ENCODE assay signal across 18 mouse cellular contexts in the genomic region with DNA sequence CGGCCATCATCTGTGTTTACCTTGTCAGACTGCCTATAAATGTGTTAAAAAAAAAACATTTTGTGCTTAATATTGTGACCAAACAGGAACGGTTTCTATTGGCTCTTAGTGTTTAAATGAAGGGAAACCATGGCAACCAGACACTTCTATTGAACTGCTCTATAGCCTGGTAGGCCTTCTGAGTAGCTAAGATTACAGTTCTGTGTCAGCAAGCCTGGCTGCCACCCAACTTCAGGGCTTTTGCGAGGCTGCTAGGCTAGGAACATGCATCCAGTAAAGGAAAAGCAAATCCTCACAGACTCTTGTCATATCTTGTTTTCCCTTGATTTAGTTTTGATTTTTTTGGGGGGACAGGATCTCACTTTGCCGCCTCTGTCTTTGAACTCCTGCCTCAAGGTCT.
DNase-seq lines count a peak whose midpoint lies in the region; ATAC-seq and TF ChIP-seq lines count a peak whose summit lies in the region.
"Had no signal": no experiment of that assay in that cellular context is flagged by ENCODE, and none has a peak within 500 bp of the region (broad histone marks: within the 10 kb centered on the region; RNA-seq: fewer than 3 reads in every experiment).

No protein-coding gene starts in this region.

- ATAC-seq in embryonic facial prominence, embryonic 14.5 days (ENCODE audit: low read depth) = no peak; the same call in 1 of the 2 replicates
- 0 out of 2 replicates have a peak, but pooled peaks have one; percentile 53 for ATAC-seq in hindbrain, postnatal 0 days
- ATAC-seq in hindbrain, embryonic 12.5 days (ENCODE audit: low FRiP score) = no peak
- ATAC-seq: activated CD4-positive, CD25-positive, alpha-beta regulatory T cell, adult 4 months; intestine, embryonic 16.5 days; Patski had no signal

- no peak for TF ChIP-seq CTCF in hindbrain, postnatal 0 days (IDR thresholded peaks at IDR 0.05; ENCODE audit: low read depth)

- no peaks in the 10 kb centered on the region for H3K36me3 ChIP-seq in embryonic facial prominence, embryonic 14.5 days (ENCODE audit: control insufficient read depth, insufficient read depth, low read length)
- H3K36me3 ChIP-seq in embryonic facial prominence, embryonic 10.5 days (replicated peaks) = no peaks in the 10 kb centered on the region
- no peaks in the 10 kb centered on the region for H3K36me3 ChIP-seq in hindbrain, postnatal 0 days (ENCODE audit: insufficient read depth, low read length)
- H3K36me3 ChIP-seq in hindbrain, embryonic 12.5 days = no peaks in the 10 kb centered on the region
- H3K36me3 ChIP-seq: heart, embryonic 10.5 days; liver, embryonic 13.5 days; neural tube, embryonic 12.5 days had no signal

- H3K4me1 ChIP-seq in embryonic facial prominence, embryonic 14.5 days (ENCODE audit: control insufficient read depth, insufficient read depth, low read length) = no peaks in the 10 kb centered on the region
- H3K4me1 ChIP-seq in embryonic facial prominence, embryonic 10.5 days = no peaks in the 10 kb centered on the region
- no peaks in the 10 kb centered on the region for H3K4me1 ChIP-seq in hindbrain, postnatal 0 days (ENCODE audit: insufficient read depth, low read length)
- H3K4me1 ChIP-seq in hindbrain, embryonic 12.5 days = peaks cover 4% of the 10 kb centered on the region
- H3K4me1 ChIP-seq: heart, embryonic 10.5 days; liver, embryonic 13.5 days; neural tube, embryonic 12.5 days had no signal

- no peak overlapping the region for H3K4me2 ChIP-seq in embryonic facial prominence, embryonic 14.5 days (ENCODE audit: low read depth, low read length)
- H3K4me2 ChIP-seq in hindbrain, postnatal 0 days (ENCODE audit: low read depth, low read length) = no peak overlapping the region
- H3K4me2 ChIP-seq in hindbrain, embryonic 12.5 days (replicated peaks) = no peak overlapping the region
- H3K4me2 ChIP-seq: hindbrain, embryonic 14.5 days; liver, embryonic 13.5 days; neural tube, embryonic 12.5 days had no signal

- DNase-seq in embryonic facial prominence, embryonic 14.5 days (ENCODE audit: low spot score) = peak; percentile 63
- DNase-seq in embryonic facial prominence, embryonic 10.5 days (ENCODE audit: low spot score) = no peak
- peak; percentile 48 for DNase-seq in hindbrain, postnatal 0 days (ENCODE audit: low spot score)
- DNase-seq in right cerebral cortex, adult 18-20 months = peak; percentile 50
- DNase-seq in right cerebral cortex, postnatal 36 days (ENCODE audit: low spot score in 2 of 2) = no peak
- DNase-seq in cerebellum, adult 9-11 months = no peak
- DNase-seq: B cell, adult 2 months; cerebellum, adult 8-10 months; gastrocnemius, postnatal 36 days; heart, postnatal 10 days; liver, embryonic 13.5 days had no signal

- no peak overlapping the region for H3K4me3 ChIP-seq in embryonic facial prominence, embryonic 14.5 days (ENCODE audit: low read depth, low read length)
- no peak overlapping the region for H3K4me3 ChIP-seq in embryonic facial prominence, embryonic 10.5 days
- no peak overlapping the region for H3K4me3 ChIP-seq in hindbrain, postnatal 0 days (ENCODE audit: low read length)
- no peak overlapping the region for H3K4me3 ChIP-seq in hindbrain, embryonic 12.5 days
- H3K4me3 ChIP-seq: heart, embryonic 10.5 days; liver, embryonic 13.5 days; neural tube, embryonic 12.5 days had no signal

- H3K9ac ChIP-seq in embryonic facial prominence, embryonic 14.5 days (ENCODE audit: low read depth, low read length) = no peak overlapping the region
- H3K9ac ChIP-seq in hindbrain, postnatal 0 days (replicated peaks; ENCODE audit: low read length) = no peak overlapping the region
- no peak overlapping the region for H3K9ac ChIP-seq in hindbrain, embryonic 12.5 days
- H3K9ac ChIP-seq: hindbrain, embryonic 14.5 days; liver, embryonic 13.5 days; neural tube, embryonic 12.5 days had no signal

- no peaks in the 10 kb centered on the region for H3K27me3 ChIP-seq in embryonic facial prominence, embryonic 14.5 days (replicated peaks; ENCODE audit: control insufficient read depth, insufficient read depth, low read length)
- H3K27me3 ChIP-seq in embryonic facial prominence, embryonic 10.5 days (replicated peaks; ENCODE audit: low read depth, poor library complexity, severe bottlenecking) = no peaks in the 10 kb centered on the region
- no peaks in the 10 kb centered on the region for H3K27me3 ChIP-seq in hindbrain, postnatal 0 days (ENCODE audit: insufficient read depth, low read length)
- no peaks in the 10 kb centered on the region for H3K27me3 ChIP-seq in hindbrain, embryonic 12.5 days
- H3K27me3 ChIP-seq: liver, embryonic 13.5 days; neural tube, embryonic 12.5 days had no signal

- peaks cover 6% of the 10 kb centered on the region; the same call in 1 of the 2 replicates for H3K9me3 ChIP-seq in embryonic facial prominence, embryonic 14.5 days (ENCODE audit: control insufficient read depth, low read length)
- no peaks in the 10 kb centered on the region for H3K9me3 ChIP-seq in embryonic facial prominence, embryonic 10.5 days
- no peaks in the 10 kb centered on the region for H3K9me3 ChIP-seq in hindbrain, postnatal 0 days (ENCODE audit: low read length)
- 0 out of 2 replicates have a peak, but pooled peaks cover 5% of the 10 kb centered on the region for H3K9me3 ChIP-seq in hindbrain, embryonic 12.5 days (replicated peaks)
- H3K9me3 ChIP-seq: heart, embryonic 10.5 days had no signal

- WGBS in embryonic facial prominence, embryonic 14.5 days = 74% methylated on average over 4 of the region's 4 CpGs
- 87% methylated on average over 4 of the region's 4 CpGs for WGBS in embryonic facial prominence, embryonic 10.5 days
- 47% methylated on average over 4 of the region's 4 CpGs for WGBS in hindbrain, postnatal 0 days
- 82% methylated on average over 4 of the region's 4 CpGs for WGBS in hindbrain, embryonic 12.5 days

- H3K27ac ChIP-seq in embryonic facial prominence, embryonic 14.5 days (replicated peaks; ENCODE audit: low read depth, low read length) = no peak overlapping the region
- H3K27ac ChIP-seq in embryonic facial prominence, embryonic 10.5 days (replicated peaks) = no peak overlapping the region
- H3K27ac ChIP-seq in hindbrain, postnatal 0 days = no peak overlapping the region
- H3K27ac ChIP-seq in hindbrain, embryonic 12.5 days = no peak overlapping the region
- H3K27ac ChIP-seq: heart, embryonic 10.5 days; hindbrain, embryonic 14.5 days; liver, embryonic 13.5 days; neural tube, embryonic 12.5 days had no signal

Comparison
In these comparisons a context has a peak if more than half of its experiments do, and no peak if none do; other contexts are left out.
1. DNase-seq: peak in embryonic facial prominence, embryonic 14.5 days (single experiment), hindbrain, postnatal 0 days (single experiment) and right cerebral cortex, adult 18-20 months (single experiment); none in embryonic facial prominence, embryonic 10.5 days (single experiment), right cerebral cortex, postnatal 36 days (0 of 2) and cerebellum, adult 9-11 months (single experiment).